Mouse (Mus musculus): Measurements from ENCODE around the gene Fbxl5.

Gene Fbxl5
- long read RNA-seq, experiment 1, full-length matches to known transcripts: 35 of 42 reads
- long read RNA-seq, experiment 1, partial matches to known transcripts: 5 of 42 reads
- long read RNA-seq, experiment 1, other reads (novel, unspliced or antisense): 2 of 42 reads
- long read RNA-seq, experiment 2, full-length matches to known transcripts: 63 of 77 reads
- long read RNA-seq, experiment 2, partial matches to known transcripts: 10 of 77 reads
- long read RNA-seq, experiment 2, other reads (novel, unspliced or antisense): 4 of 77 reads

GRCm38 (mm10) chr5:43821538-43821937 lies at the start of gene Fbxl5:
Fbxl5 (minus strand) TSS chr5:43821638.
- intact Hi-C loops (cut with DNase I): no loop called here

GRCm38 (mm10) chr5:43868711-43869600 lies 47.5 kb upstream of the Fbxl5 start:
- intact Hi-C loops (cut with DNase I): no loop called here

- intact Hi-C loops (cut with DNase I): no loop called here
These were observed 46.8 kb upstream of the Fbxl5 start, which contains the start of gene Cd38 for GRCm38 (mm10) chr5:43868253-43868652. Cd38 (plus strand) TSS chr5:43868553.

GRCm38 (mm10) chr5:43865316-43865715 lies 43.9 kb upstream of the Fbxl5 start:
- intact Hi-C loops (cut with DNase I): no loop called here

- intact Hi-C loops (cut with DNase I): no loop called here
These were observed 42.2 kb upstream of the Fbxl5 start for GRCm38 (mm10) chr5:43863642-43864041.

- intact Hi-C loops (cut with DNase I): no loop called here
These were observed 39.4 kb upstream of the Fbxl5 start for GRCm38 (mm10) chr5:43860670-43861431.

- intact Hi-C loops (cut with DNase I): no loop called here
These were observed 38.7 kb upstream of the Fbxl5 start for GRCm38 (mm10) chr5:43860096-43860495.

- intact Hi-C loops (cut with DNase I): no loop called here
These were observed 38.2 kb upstream of the Fbxl5 start for GRCm38 (mm10) chr5:43859663-43860062.

- intact Hi-C loops (cut with DNase I): no loop called here
These were observed 34.3 kb upstream of the Fbxl5 start for GRCm38 (mm10) chr5:43855769-43856168.

- intact Hi-C loops (cut with DNase I): no loop called here
These were observed 32.5 kb upstream of the Fbxl5 start for GRCm38 (mm10) chr5:43853868-43854488.

GRCm38 (mm10) chr5:43853096-43853867 lies 31.8 kb upstream of the Fbxl5 start:
- intact Hi-C loops (cut with DNase I): no loop called here

- intact Hi-C loops (cut with DNase I): no loop called here
These were observed 26.8 kb upstream of the Fbxl5 start for GRCm38 (mm10) chr5:43848275-43848674.

- intact Hi-C loops (cut with DNase I): no loop called here
These were observed 26.1 kb upstream of the Fbxl5 start for GRCm38 (mm10) chr5:43847555-43847954.

GRCm38 (mm10) chr5:43846227-43846626 lies 24.8 kb upstream of the Fbxl5 start:
- intact Hi-C loops (cut with DNase I): no loop called here

GRCm38 (mm10) chr5:43845646-43846045 lies 24.2 kb upstream of the Fbxl5 start:
- intact Hi-C loops (cut with DNase I): no loop called here

- intact Hi-C loops (cut with DNase I): no loop called here
These were observed 23.6 kb upstream of the Fbxl5 start for GRCm38 (mm10) chr5:43845083-43845482.

- intact Hi-C loops (cut with DNase I): loop anchor here (5.0 kb wide), 2 partner anchors 50 to 150 kb away; no protein-coding TSS in a partner anchor
These were observed 21.2 kb upstream of the Fbxl5 start for GRCm38 (mm10) chr5:43842576-43843155.

- intact Hi-C loops (cut with DNase I): loop anchor here (5.0 kb wide), 2 partner anchors 50 to 150 kb away; no protein-coding TSS in a partner anchor
These were observed 20.5 kb upstream of the Fbxl5 start for GRCm38 (mm10) chr5:43842011-43842285.

- intact Hi-C loops (cut with DNase I): loop anchor here (5.0 kb wide), 2 partner anchors 51 to 151 kb away; no protein-coding TSS in a partner anchor
These were observed 19.9 kb upstream of the Fbxl5 start for GRCm38 (mm10) chr5:43841144-43842010.
